Mouse (Mus musculus) telencephalon, adult 2 months (tissue): ENCODE measurements around the gene Btf3l4.

ENCODE experiments used
- DNase-seq: peaks from one replicate; pipeline ENCODE4 v3.0.0-alpha.2; 2011; ENCODE audit warnings: low read depth, low spot score

Gene Btf3l4

GRCm38 (mm10) chr4:108825677-108826076 is 7.7 kb downstream of the Btf3l4 start:
- DNase-seq = no peak

GRCm38 (mm10) chr4:108811550-108811949 is 21.9 kb downstream of the Btf3l4 start:
- DNase-seq = no peak

GRCm38 (mm10) chr4:108811142-108811541 is 22.3 kb downstream of the Btf3l4 start:
- DNase-seq = no peak

GRCm38 (mm10) chr4:108803535-108803934 is 29.9 kb downstream of the Btf3l4 start:
- DNase-seq = no peak

DNA sequence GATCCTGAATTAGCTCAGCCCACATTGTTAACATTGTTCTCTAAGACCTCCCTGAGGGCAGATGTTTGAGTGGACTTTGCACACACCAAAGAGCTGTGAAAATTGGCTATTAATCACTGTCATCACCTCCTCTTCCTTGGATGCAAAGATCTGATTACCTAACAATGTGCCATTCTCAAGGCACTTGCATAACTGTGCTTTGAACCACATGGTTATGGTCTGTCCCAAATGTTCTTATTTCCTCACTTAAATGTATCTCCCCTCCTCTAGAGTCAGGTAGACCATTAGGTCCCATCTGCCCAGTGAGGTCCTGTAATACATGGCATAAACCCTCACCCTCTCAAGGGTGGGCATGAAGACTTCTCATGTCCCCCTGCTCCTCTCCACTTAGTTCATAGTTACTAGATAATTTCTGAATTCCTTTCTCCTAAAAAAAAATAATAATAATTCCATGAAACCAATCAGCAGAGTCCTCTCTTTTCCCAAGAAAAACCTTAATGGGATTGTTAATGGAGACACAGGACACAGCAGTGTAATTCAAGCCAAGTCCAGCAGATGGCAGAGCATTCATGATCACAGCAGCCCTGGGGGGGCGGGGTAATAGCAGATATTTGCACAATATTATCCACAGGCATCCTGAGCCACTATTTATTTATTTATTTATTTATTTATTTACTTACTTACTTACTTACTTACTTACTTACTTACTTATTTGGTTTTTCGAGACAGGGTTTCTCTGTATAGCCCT is 35.2 kb downstream of the Btf3l4 start:
- DNase-seq = no peak

DNA sequence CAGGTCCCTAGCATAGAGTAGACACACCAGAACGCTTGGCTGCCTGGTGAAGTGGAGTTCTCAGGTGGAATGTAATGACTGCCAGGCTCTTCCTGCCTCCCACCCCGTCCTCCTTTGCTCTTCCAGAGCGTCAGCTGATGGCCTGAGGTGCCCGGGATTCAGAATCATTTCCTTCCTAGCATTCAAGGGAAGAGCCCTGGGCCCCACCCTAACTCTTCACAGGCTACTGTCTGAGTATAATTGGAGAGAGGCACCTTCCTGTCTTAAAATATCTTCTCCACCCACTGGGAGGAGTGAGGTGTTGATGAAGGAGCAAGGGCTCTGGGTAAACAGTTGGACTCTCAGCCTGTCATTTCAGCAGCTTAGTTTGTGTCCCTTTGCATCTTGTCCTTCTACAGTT is 36.7 kb downstream of the Btf3l4 start:
- no peak for DNase-seq

DNA sequence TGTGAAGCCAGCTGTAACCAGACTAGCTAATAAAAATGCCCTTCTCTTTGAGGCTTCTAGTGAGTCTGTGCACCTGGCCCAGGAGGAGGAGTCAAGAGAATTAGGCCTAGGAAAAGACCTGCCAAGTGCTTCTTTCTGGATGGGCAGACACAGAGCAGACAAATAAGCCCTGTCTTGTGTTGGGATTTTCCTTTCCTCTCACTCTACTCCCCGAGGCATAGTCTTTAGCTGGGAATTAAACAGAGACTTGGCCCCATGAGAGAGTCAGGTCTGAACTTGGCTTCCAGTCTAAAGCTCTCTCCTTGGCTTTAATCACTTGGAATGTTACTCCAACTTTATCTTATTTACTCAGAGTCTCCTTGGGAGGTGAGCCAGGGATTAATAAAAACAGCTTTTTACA is 39.5 kb downstream of the Btf3l4 start:
- no peak for DNase-seq

- DNase-seq = no peak
These were observed 42.9 kb downstream of the Btf3l4 start for GRCm38 (mm10) chr4:108790507-108790906.

GRCm38 (mm10) chr4:108789258-108789936 is 44.0 kb downstream of the Btf3l4 start:
- no peak for DNase-seq

- peak; percentile 60 for DNase-seq
These were observed 50.9 kb downstream of the Btf3l4 start for GRCm38 (mm10) chr4:108782421-108783085.

DNA sequence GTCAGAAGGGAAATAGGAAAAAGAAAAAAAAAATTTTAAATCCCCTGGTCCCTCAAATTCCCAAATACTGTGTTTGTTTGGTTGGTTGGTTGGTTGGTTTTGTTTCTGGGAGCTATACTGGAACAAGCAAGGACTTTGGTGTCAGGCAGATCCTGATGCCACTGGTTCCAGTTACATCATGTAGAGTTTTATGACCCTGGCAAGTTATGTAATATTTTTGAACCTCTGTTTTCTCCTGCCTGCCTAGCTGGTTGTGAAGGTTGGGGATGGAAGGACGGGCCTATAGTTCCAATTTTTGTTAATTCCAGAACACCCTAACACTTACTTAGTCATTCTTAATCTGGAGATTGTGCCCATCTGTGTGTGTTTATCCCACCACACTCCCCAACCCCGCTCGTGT is 51.8 kb downstream of the Btf3l4 start:
- peak; percentile 29 for DNase-seq

GRCm38 (mm10) chr4:108780864-108781205 is 52.6 kb downstream of the Btf3l4 start:
- DNase-seq = peak; percentile 34

DNA sequence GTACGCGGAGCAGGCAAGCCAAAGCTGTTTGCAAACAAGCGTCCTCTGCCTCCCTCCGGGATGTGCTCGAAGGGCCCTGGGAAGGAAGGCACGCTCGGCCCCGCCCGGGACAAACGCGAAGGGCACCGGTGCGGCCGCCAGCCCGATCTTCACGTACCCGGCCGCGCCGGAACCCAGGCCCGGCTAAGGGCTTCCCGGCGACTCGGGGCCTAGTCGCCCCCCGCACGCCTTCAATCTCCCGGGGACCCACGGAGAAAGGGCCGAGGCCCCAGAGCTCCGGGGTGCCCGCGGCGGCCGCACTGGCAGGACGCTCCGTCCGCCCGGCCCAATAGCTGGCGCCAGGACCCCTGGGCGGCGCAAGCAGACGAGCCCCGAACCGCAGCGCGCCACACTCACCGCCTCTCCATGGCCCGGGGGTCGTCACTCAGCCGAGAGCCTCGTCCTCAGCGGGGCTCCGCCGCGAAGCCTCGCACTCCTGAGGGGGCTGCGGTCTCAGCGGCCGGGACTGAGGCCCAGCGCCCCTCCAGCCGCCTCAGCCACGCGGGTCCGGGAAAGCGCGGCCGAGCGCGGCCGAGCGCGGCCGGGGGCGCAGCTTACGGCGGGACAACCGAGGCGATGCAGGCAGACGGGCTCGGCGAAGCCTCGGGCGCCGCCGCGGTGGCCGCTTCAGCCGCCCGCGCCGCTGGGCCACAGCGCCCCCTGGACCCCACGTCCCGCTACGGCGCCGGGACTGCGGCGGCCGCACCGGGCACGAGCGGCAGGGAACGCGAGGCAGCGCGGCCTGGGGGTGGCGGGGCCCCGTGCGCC is 53.2 kb downstream of the Btf3l4 start, which contains the start of gene Zfyve9:
Gene Zfyve9 (minus strand): TSS at position 742 of the 807 bp plus-strand sequence.
- DNase-seq = no peak

- DNase-seq = peak; percentile 24
These were observed 53.7 kb downstream of the Btf3l4 start for GRCm38 (mm10) chr4:108779763-108780056.

DNA sequence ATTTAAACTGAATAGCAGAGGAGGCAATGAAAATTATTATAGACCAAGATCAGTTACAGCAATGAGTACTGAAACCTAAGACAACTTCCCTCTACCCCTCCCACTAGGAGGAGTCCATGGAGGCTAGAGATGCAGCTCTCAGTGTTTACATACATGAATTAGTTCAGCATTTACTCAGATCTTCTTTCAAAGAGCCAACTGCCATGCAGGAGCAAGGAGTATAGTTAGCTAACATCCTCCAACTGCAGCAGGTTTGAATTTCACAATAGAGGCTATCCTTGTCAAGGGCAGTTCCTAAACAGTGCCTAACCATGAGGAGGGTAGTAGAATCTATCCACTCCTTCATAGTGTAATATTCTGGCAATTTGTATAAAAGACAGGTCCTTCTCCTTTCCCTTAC is 64.9 kb downstream of the Btf3l4 start:
- DNase-seq = no peak
